Mouse (Mus musculus) testis, postnatal 10 days (tissue): ENCODE results near the gene Kcns3.
A peak's percentile ranks its signal among the peaks of the same experiment; 100 is the strongest.

ENCODE experiments used
- DNase-seq: peaks from one replicate; pipeline ENCODE4 v3.0.0; 2021; ENCODE audit warnings: low spot score

The Kcns3 gene

GRCm38 (mm10) chr12:11151015-11151414 lies at the start of gene Kcns3:
Kcns3 (minus strand) TSS chr12:11151056.
- no peak for DNase-seq

- no peak for DNase-seq
Observed at GRCm38 (mm10) chr12:11198551-11198950, 47.7 kb upstream of the Kcns3 start.

- DNase-seq, result no peak
Observed at GRCm38 (mm10) chr12:11198026-11198425, 47.2 kb upstream of the Kcns3 start.

- no peak for DNase-seq
Observed at GRCm38 (mm10) chr12:11196830-11197229, 46.0 kb upstream of the Kcns3 start.

GRCm38 (mm10) chr12:11196142-11196597 lies 45.3 kb upstream of the Kcns3 start:
- peak; percentile 87 for DNase-seq

- DNase-seq, result no peak
Observed at GRCm38 (mm10) chr12:11195031-11195430, 44.2 kb upstream of the Kcns3 start.

- DNase-seq, result peak; percentile 95
Observed at GRCm38 (mm10) chr12:11178486-11179154, 27.8 kb upstream of the Kcns3 start.

- DNase-seq, result no peak
Observed at GRCm38 (mm10) chr12:11177408-11178394, 26.8 kb upstream of the Kcns3 start.

GRCm38 (mm10) chr12:11158670-11159069 lies 7.8 kb upstream of the Kcns3 start:
- DNase-seq, result no peak

GRCm38 (mm10) chr12:11155123-11155522 lies 4.3 kb upstream of the Kcns3 start:
- DNase-seq, result no peak

GRCm38 (mm10) chr12:11153587-11153986 lies 2.7 kb upstream of the Kcns3 start:
- no peak for DNase-seq

GRCm38 (mm10) chr12:11150192-11150935 lies 492 bp downstream of the Kcns3 start:
- DNase-seq, result peak; percentile 55

- DNase-seq, result peak; percentile 59
Observed at GRCm38 (mm10) chr12:11149421-11150191, 1.2 kb downstream of the Kcns3 start.

GRCm38 (mm10) chr12:11149121-11149420 lies 1.8 kb downstream of the Kcns3 start:
- DNase-seq, result no peak

GRCm38 (mm10) chr12:11144894-11145293 lies 6.0 kb downstream of the Kcns3 start:
- DNase-seq, result no peak

- DNase-seq, result no peak
Observed at GRCm38 (mm10) chr12:11132418-11132817, 18.4 kb downstream of the Kcns3 start.

GRCm38 (mm10) chr12:11129188-11129587 lies 21.7 kb downstream of the Kcns3 start:
- DNase-seq, result no peak

- DNase-seq, result no peak
Observed at GRCm38 (mm10) chr12:11126186-11126759, 24.6 kb downstream of the Kcns3 start.

- DNase-seq, result no peak
Observed at GRCm38 (mm10) chr12:11101565-11101964, 49.3 kb downstream of the Kcns3 start.

GRCm38 (mm10) chr12:11088626-11089372 lies 62.1 kb downstream of the Kcns3 start:
- no peak for DNase-seq

- no peak for DNase-seq
Observed at GRCm38 (mm10) chr12:11086866-11087265, 64.0 kb downstream of the Kcns3 start.
